Mouse (Mus musculus) CD4-positive, CD25-positive, alpha-beta regulatory T cell, adult 4 months (primary cell): ENCODE results near the gene Galk1. TPM values are rescaled to one million over a fixed set of nuclear protein-coding genes. Genes with fewer than 3 reads are reported as not detected.
"Not testable (repeated sequence)": the region's sequence is repeated elsewhere in the genome, so short reads cannot be mapped to it uniquely, and the experiment has no call there.

Experiments used
- ATAC-seq: one replicate; pipeline ENCODE4 v1.8.0; 2017
- polyA plus RNA-seq, 2 experiments: library from polyadenylated mRNA; unstranded; fragments of 100-300 nt; shearing (Covaris generic); gene quantifications; one replicate each; pipeline ENCODE4 v1.2.1; 2017

Gene Galk1
- polyA plus RNA-seq, 2 experiments from 2014 or later: 13.1 to 18.4 TPM

DNA sequence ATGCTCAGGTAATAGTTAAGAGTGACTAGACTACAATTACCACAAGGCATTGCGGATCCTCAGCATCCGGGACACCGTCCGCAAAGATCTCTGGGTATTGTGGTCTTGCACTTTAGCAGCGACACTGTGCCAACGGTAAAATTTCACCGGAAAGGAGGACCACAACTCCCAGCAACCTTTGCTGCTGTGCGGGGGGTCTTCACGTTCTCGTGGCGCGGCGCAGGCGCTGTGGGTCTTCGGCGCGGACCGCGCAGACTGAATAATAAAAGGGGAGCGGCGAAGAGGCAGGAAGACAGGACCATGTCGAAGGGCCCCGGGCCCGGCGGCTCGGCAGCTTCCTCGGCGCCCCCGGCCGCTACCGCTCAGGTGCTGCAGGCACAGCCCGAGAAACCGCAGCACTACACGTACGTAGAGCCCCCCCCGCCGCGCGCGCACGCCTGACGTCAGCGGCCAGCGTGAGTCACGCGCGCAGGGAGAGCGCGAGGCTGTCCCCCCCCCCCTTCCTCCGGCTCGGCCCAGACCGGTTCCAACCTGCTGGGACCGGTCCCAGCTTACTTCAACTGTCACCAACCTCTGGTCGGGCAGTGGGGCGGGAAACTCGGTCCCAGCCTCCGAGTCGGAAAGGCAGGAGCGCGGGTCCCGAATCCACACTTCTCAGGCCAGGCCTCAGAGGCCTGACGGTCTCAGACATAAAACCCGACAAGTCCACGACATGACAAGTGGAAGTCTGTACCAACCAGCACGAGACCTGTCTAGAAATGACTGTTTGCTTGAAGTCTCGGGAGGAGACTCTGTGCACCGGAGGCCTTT lies 17.8 kb upstream of the Galk1 start, which contains the start of gene Unk:
Unk (plus strand) TSS at position 235 of the 810 bp plus-strand sequence.
- ATAC-seq: peak; percentile 83

DNA sequence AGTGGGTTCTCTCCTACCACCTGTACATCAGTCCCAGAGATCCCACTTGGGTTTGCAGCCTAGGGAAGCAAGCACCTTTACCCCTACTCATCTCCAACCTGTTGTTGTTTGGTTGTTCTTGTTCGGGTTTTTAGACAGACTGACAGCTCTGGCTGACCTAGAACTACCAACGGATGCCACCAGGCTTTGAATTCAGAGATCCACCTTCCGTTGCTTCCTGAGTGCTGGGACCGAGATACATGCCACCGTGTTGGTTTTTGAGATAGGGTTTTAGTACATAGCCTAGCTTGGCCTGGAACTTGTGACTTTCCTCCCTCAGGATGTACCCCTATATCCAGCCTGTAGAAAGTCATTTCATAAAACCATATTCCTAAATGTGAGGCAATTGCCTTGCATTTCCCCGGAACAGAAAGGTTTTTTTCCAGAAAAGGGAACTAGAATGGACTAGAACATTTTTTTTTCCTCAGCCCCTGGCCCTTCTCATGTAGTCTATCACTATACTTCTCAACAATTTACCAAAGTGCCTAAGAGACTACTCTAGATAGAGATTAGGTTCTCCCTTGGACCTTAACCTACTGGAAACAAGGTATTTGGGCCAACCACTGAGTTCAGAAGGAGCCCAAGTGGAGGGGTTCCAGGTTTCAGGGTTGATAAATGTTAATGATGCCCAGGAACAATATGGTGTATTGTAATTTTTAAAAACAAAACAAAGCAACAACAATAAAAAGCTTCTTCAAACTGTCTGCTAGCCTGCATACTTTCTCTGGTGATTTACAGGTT lies 16.8 kb upstream of the Galk1 start:
- ATAC-seq: no peak

- ATAC-seq: no peak
Observed at GRCm38 (mm10) chr11:116028177-116028865, 15.8 kb upstream of the Galk1 start.

DNA sequence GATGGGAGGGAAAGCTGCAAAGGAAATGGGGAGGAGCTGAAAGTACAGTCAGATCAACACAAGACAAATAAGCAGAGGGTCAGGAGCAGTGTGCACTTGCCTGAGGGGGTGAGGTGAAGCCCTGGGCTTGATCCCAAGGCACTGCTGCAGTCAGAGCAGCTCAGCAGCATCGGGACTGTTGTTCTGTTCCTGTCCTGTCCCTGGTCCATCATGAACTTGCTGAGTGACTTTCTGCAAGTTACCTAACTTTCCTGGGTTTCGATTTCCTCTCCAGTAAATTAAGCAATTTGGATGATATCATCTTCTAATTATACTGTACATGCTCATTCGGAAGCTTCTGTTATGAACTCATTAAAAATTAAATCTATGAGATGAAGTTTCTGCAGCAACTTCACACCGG lies 15.2 kb upstream of the Galk1 start, which contains the start of gene H3f3b:
H3f3b (minus strand) TSS at position 207 of the 400 bp plus-strand sequence.
- ATAC-seq: no peak

- ATAC-seq: no peak
Observed at GRCm38 (mm10) chr11:116025056-116025845, 12.7 kb upstream of the Galk1 start.

- ATAC-seq: peak; percentile 84
Observed at GRCm38 (mm10) chr11:116024356-116024808, 11.9 kb upstream of the Galk1 start.

- ATAC-seq: peak; percentile 57
Observed at GRCm38 (mm10) chr11:116023771-116024355, 11.3 kb upstream of the Galk1 start.

DNA sequence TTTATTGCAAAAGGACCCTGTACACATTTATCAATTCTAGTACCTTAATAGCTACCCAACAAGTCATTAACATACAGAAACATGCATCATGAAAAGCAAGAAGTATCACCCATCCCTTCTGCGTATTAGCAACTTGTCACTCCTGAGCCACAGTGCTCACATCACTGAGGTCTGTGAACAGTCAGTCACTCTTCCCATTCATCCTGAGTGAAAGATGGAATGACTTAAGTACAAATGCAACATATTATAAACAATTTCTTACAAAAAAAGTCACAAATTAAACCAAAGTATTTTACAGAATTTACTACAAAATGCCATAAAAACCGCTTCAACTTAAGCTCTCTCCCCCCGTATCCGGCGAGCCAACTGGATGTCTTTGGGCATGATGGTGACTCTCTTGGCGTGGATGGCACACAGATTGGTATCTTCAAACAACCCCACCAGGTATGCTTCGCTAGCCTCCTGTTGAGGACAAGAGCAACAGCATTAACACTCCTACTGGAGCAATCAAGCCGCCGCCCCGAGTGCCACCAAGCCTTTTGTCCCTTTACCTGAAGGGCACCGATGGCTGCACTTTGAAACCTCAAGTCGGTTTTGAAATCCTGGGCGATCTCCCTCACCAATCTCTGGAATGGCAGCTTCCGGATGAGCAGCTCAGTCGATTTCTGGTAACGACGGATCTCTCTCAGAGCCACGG lies 10.7 kb upstream of the Galk1 start:
- ATAC-seq: not testable (repeated sequence)

DNA sequence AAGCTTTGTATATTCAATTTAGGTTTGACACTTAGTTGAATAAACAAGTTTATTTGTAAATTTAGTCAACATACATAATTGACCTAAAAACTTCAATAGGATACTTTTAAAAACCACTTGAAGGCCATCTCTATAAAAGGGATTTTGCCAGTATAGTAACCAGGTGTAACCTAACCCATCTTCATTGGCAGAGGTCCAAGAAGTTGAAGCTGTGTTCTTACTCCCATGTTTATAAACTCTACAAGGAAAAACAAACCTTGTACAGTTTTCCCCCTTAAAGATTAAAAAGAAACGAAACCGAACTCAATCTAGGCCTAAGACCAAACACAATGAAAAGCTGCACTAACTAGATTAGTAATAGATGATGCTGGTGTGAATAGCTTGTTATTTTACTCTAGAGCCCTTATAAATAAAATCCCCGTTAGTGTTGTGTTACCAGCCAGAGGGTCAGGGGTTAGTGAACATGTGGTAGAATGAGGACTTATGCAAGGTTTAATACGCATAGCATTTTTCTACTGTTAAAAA lies 9.8 kb upstream of the Galk1 start:
- ATAC-seq: no peak

DNA sequence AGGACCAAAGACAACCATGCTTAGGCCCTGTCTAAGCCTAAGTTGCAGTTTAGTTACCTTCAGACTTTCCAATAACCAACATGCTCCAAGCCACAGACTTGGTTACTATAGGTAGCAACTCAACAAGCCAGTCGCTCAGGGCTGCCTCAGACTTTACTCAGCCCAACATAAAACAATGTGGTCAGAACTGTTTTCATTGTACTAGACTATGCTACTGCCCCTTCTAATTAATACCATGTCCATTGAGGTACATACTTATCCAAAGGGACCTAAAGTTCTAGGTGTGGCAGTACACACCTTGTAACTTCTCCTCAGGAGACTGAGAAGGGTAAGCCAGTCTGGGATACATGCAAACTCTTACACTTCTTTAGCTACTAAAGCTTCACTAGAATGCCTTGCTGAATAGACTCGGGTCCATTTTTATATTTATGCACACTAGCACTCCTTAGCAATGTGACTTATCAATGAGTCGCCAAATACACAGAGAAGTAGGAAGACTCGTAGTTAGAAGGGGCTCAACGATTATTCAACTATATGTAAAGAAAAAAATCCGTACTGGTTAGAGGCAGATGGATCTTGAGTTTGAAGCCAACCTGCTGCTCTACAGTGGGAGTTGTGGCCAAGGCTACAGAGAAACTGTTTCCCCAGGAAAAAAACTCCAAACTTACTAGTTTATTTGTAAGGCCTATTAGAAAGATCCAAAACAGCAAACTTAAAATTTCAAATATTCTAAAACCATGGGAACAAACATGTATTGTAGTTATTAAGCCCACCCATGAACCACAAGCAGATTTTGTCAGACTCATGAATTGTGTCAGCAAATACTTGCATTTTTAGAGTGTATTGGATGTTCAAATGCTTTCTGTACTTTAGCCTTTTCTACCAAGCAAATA lies 9.1 kb upstream of the Galk1 start:
- no peak for ATAC-seq

- no peak for ATAC-seq
Observed at GRCm38 (mm10) chr11:116020519-116020922, 8.0 kb upstream of the Galk1 start.

- ATAC-seq: no peak
Observed at GRCm38 (mm10) chr11:116019976-116020411, 7.5 kb upstream of the Galk1 start.

DNA sequence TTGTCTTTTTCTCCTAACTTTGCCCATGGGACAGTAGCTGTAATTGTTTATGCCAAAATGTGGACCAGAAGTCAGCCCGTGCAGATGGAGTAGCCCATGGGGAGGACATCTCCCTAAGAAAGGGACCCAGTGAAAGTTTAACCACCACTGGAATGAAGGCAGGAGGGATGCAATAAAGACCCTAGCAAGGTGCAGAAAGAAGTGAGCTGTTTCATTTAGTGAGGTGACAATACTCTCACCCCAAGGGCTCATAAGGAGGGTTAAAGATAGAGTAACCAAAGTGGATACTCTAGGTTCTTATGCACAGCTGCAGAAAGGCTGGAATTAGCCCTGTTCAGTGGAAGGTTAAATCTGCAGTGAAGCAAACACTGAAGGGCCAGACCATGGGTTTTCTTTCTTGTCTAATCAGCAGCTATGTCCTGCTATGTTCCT lies 6.9 kb upstream of the Galk1 start:
- ATAC-seq: no peak

GRCm38 (mm10) chr11:116018867-116019266 lies 6.3 kb upstream of the Galk1 start:
- not testable (repeated sequence) for ATAC-seq

- ATAC-seq: no peak
Observed at GRCm38 (mm10) chr11:116018106-116018505, 5.6 kb upstream of the Galk1 start.

- ATAC-seq: no peak
Observed at GRCm38 (mm10) chr11:116014821-116015220, 2.3 kb upstream of the Galk1 start.

- ATAC-seq: no peak
Observed at GRCm38 (mm10) chr11:116011529-116012261, 824 bp downstream of the Galk1 start.

DNA sequence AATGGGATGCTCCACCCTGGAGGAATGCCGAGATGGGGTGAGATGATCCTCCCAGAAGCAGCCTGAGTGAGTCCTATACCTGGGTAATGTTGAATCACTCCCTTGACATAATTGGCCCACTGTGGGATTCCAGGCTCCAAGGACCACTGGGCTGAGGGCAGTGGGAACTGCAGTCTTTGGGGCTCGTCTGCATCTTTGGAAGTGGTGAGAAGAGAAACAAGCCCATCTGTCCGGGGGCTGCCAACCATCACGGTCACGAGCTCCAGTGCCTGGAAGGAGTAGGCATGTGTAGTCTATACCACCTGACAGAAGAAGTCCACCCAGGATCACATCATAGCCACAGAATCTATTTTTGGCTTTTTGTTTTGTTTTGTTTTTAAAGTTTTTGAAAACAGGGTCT lies 1.6 kb downstream of the Galk1 start:
- ATAC-seq: no peak

DNA sequence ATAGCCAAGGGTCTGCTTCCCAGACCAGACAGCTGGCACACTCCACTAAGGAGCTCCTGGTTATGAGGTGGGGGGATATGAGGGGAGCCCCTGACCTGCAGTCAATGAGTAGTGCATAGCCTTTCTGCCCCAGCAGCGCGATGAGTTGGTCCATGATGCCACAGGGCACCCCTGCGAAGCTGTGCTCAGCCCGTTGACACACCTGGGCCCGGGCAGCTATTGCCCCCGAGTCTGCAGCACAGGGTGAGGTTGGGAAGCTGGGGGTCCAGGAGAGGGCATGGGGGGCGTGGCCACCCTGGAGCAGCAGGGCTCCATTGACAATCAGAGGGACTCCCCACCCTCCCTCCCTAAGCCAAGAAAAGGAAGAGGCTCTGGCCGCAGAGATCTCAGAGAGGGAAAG lies 2.4 kb downstream of the Galk1 start:
- ATAC-seq: no peak
